ENCODE assay signal across 30 mouse cellular contexts in the genomic region with DNA sequence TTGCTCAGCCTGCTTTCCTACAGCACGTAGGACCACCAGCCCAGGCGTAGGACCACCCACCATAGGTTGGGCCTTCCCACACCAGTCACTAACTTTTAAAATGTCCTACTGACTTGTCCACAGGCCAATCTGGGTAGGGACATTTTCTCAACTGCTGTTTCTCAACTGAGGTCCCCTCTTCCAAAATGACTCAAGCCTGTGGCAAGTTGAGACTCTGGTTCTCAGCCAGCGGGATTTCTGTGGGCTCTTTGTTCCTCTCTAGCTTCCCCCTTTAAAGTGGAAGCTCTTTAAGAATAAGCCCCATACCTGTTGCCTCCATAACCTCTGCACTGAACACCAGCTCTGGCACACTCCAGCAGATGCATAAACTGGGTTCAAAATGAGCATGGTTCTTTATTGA. TPM values are rescaled to one million over a fixed set of nuclear protein-coding genes. Genes with fewer than 3 reads are reported as not detected.
DNase-seq lines count a peak whose midpoint lies in the region; ATAC-seq lines count a peak whose summit lies in the region.
"Had no signal": no experiment of that assay in that cellular context is flagged by ENCODE, and none has a peak within 500 bp of the region (broad histone marks: within the 10 kb centered on the region; RNA-seq: fewer than 3 reads in every experiment).

No protein-coding gene starts in this region.

- DNase-seq in heart, adult 11 months = peak; percentile 57
- no peak for DNase-seq in heart, embryonic 10.5 days (ENCODE audit: low spot score)
- DNase-seq in lung, postnatal 36 days = peak; percentile 38
- DNase-seq in lung, postnatal 25 days (ENCODE audit: low spot score) = no peak
- DNase-seq in adipocyte (ENCODE audit: low spot score) = peak; percentile 32
- DNase-seq in adrenal gland, adult 8-10 months = no peak
- DNase-seq: adrenal gland, adult 2 months; adrenal gland, postnatal 36 days; cerebellum, adult 11 months; cerebellum, adult 8-10 months; cerebellum, postnatal 14 days; embryo, embryonic 11 days; gastrocnemius, adult 2 months; heart, postnatal 36 days had no signal

- 79% methylated on average over 3 of the region's 3 CpGs for WGBS in heart, embryonic 10.5 days

- peak; percentile 48 for ATAC-seq in megakaryocyte progenitor cell, adult 5-6 weeks (replicated peaks; ENCODE audit: poor library complexity)
- ATAC-seq: activated CD4-positive, CD25-positive, alpha-beta regulatory T cell, adult 4 months; forebrain, embryonic 14.5 days; Patski had no signal

- no peaks in the 10 kb centered on the region for H3K4me1 ChIP-seq in heart, embryonic 10.5 days
- H3K4me1 ChIP-seq: embryonic facial prominence, embryonic 15.5 days; forebrain, embryonic 10.5 days; heart, embryonic 13.5 days; hindbrain, embryonic 15.5 days had no signal

- H3K27ac ChIP-seq in heart, embryonic 10.5 days = no peak overlapping the region
- H3K27ac ChIP-seq: embryonic facial prominence, embryonic 15.5 days; forebrain, embryonic 10.5 days; gastrocnemius, adult 2 months; heart, embryonic 13.5 days; hindbrain, embryonic 15.5 days had no signal

- no peak overlapping the region for H3K4me3 ChIP-seq in heart, embryonic 10.5 days
- H3K4me3 ChIP-seq: embryonic facial prominence, embryonic 15.5 days; erythroblast, embryonic 14.5 days; forebrain, embryonic 10.5 days; gastrocnemius, adult 2 months; heart, embryonic 13.5 days; hindbrain, embryonic 15.5 days had no signal

- H3K36me3 ChIP-seq in heart, embryonic 10.5 days = no peaks in the 10 kb centered on the region
- H3K36me3 ChIP-seq: embryonic facial prominence, embryonic 15.5 days; forebrain, embryonic 10.5 days; heart, embryonic 13.5 days; hindbrain, embryonic 15.5 days had no signal

- peaks cover 36% of the 10 kb centered on the region for H3K27me3 ChIP-seq in heart, embryonic 10.5 days (ENCODE audit: insufficient read depth, poor library complexity, severe bottlenecking)

- H3K9me3 ChIP-seq in heart, embryonic 10.5 days = no peaks in the 10 kb centered on the region
- H3K9me3 ChIP-seq: embryonic facial prominence, embryonic 15.5 days; forebrain, embryonic 10.5 days; heart, embryonic 13.5 days; hindbrain, embryonic 15.5 days had no signal

RNA-seq across cellular contexts. Expression of gene Wfdc21, which starts 3.2 kb away (rescaled TPM):
- not detected in 2 replicates for polyA plus RNA-seq in heart, embryonic 10.5 days (2016; fragmentation: Nextera tagmentation; extraction: Ambion mirVana)
- 110 and 215 TPM in 2 replicates for total RNA-seq in megakaryocyte progenitor cell, adult 5-6 weeks (2015)
- 88.5 and 189 TPM in 2 replicates for total RNA-seq in megakaryocyte progenitor cell, adult 5-6 weeks (2017)
- 1 to 10 TPM in 2 of 4 experiments, not detected in 2; 1.3 to 2.2 TPM for total RNA-seq in adrenal gland, adult 8-10 months (2022)
- total RNA-seq: gastrocnemius, adult 2 months; heart, postnatal 36 days had no signal
- polyA plus RNA-seq: activated CD4-positive, CD25-positive, alpha-beta regulatory T cell, adult 4 months; brain, embryonic 14.5 days; C2C12; embryonic facial prominence, embryonic 11.5 days; erythroblast, embryonic 14.5 days; forebrain, embryonic 10.5 days; forebrain, embryonic 14.5 days; heart, embryonic 13.5 days; hindbrain, embryonic 11.5 days; hindbrain, embryonic 15.5 days; Patski had no signal

RNA-seq across cellular contexts. Expression of gene Heatr6, which starts 10.0 kb away (rescaled TPM):
- polyA plus RNA-seq in heart, embryonic 10.5 days (2016; fragmentation: Nextera tagmentation; extraction: Ambion mirVana) = 16.1 and 19.9 TPM in 2 replicates
- 15.6 and 17.5 TPM in 2 replicates for total RNA-seq in megakaryocyte progenitor cell, adult 5-6 weeks (2015)
- total RNA-seq in megakaryocyte progenitor cell, adult 5-6 weeks (2017) = 13.7 and 16.2 TPM in 2 replicates
- 10 to 100 TPM; 15.7 to 22.4 (median 18.8) TPM for total RNA-seq in adrenal gland, adult 8-10 months (2022)

RNA-seq across cellular contexts. Expression of gene Wfdc18, which starts 34.7 kb away (rescaled TPM):
- 0.92 TPM in 1 of 2 replicates, not detected in the other for polyA plus RNA-seq in heart, embryonic 10.5 days (2016; fragmentation: Nextera tagmentation; extraction: Ambion mirVana)
- total RNA-seq in megakaryocyte progenitor cell, adult 5-6 weeks (2015) = not detected in 2 replicates
- total RNA-seq in megakaryocyte progenitor cell, adult 5-6 weeks (2017) = not detected in 2 replicates
- not detected for total RNA-seq in adrenal gland, adult 8-10 months (2022)
- total RNA-seq: adrenal gland, adult 2 months; adrenal gland, postnatal 36 days; common myeloid progenitor, adult 5-6 weeks; gastrocnemius, adult 2 months; gastrocnemius, postnatal 4 days; heart, adult 8-10 months; heart, postnatal 36 days had no signal
- polyA plus RNA-seq: activated CD4-positive, CD25-positive, alpha-beta regulatory T cell, adult 4 months; adrenal gland, adult 2 months; brain, embryonic 14.5 days; C2C12; embryonic facial prominence, embryonic 11.5 days; erythroblast, embryonic 14.5 days; forebrain, embryonic 10.5 days; forebrain, embryonic 14.5 days; hindbrain, embryonic 11.5 days; hindbrain, embryonic 15.5 days; Patski had no signal

RNA-seq across cellular contexts. Expression of gene Wfdc17, which starts 39.7 kb away (rescaled TPM):
- 0.49 TPM in 1 of 2 replicates, not detected in the other for polyA plus RNA-seq in heart, embryonic 10.5 days (2016; fragmentation: Nextera tagmentation; extraction: Ambion mirVana)
- total RNA-seq in megakaryocyte progenitor cell, adult 5-6 weeks (2015) = 3.0 and 6.0 TPM in 2 replicates
- 1.7 TPM in 1 of 2 replicates, not detected in the other for total RNA-seq in megakaryocyte progenitor cell, adult 5-6 weeks (2017)
- 10 to 100 TPM in 1 of 4 experiments, 1 to 10 TPM in 3; 1.4 to 12.0 (median 5.6) TPM for total RNA-seq in adrenal gland, adult 8-10 months (2022)
- polyA plus RNA-seq: activated CD4-positive, CD25-positive, alpha-beta regulatory T cell, adult 4 months; brain, embryonic 14.5 days; C2C12; erythroblast, embryonic 14.5 days; forebrain, embryonic 10.5 days; forebrain, embryonic 14.5 days; Patski had no signal

Comparison
In these comparisons a context has a peak if more than half of its experiments do, and no peak if none do; other contexts are left out.
1. DNase-seq: peak in heart, adult 11 months (single experiment), lung, postnatal 36 days (single experiment) and adipocyte (single experiment); none in heart, embryonic 10.5 days (single experiment), lung, postnatal 25 days (single experiment) and adrenal gland, adult 8-10 months (single experiment).
2. RNA of gene Wfdc21, which starts 3.2 kb away (total RNA-seq): 88.5 to 215 TPM in megakaryocyte progenitor cell, adult 5-6 weeks; 1.3 to 2.2 TPM in adrenal gland, adult 8-10 months; every median in the first group is over 10 times any median in the second.